Mouse (Mus musculus): Measurements from ENCODE around the gene Snx11. TPM values are rescaled to one million over a fixed set of nuclear protein-coding genes. Genes with fewer than 3 reads are reported as not detected.

Gene Snx11
- total RNA-seq, 4 experiments from 2014 or later: 7.7 to 12.0 (median 11.0) TPM

- DNase-seq (ENCODE audit: low spot score in 2 of 2): peak; percentile 21 to 24
Measured at GRCm38 (mm10) chr11:96762742-96763470, 14.5 kb downstream of the Snx11 start.

DNA sequence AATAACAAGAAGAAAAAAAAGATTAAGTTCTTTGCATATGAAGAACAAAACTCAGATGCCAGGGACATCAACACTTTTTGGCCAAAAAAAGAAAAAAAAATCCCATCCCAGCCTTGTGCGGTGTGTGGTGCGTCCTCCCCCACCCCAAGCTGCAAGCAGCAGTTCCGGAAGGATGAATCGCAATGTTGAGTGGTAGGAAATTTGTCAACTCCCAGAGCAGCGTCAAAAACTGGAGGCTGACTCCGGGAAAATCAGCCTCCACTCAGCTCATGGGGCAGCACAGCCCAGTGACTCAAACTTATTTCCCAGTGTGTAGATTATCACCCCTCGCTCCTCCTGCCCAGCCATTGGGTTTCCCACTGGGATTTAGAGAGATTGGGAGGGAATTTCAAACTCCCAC lies 15.4 kb downstream of the Snx11 start:
- DNase-seq (ENCODE audit: low spot score in 2 of 2): no peak

DNA sequence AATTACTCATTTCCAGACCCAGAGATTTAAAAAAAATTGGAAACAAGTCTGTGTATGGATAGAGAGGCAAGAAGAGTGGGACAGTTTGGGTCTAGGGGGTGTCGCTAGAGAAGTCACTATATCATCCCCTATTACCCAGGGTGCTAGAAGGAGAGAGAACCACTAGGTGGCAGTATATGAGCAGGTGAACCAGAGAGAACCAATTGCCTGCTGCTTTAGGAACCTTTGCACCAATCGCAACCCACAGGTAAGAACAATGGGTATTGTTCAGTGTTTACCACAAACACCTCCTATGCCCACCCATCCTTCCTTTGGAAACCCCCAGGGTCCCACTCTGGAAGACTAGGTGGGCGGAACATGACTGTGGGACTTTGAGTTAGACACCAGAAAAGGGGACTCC lies 17.3 kb downstream of the Snx11 start:
- DNase-seq (ENCODE audit: low spot score in 2 of 2): no peak

GRCm38 (mm10) chr11:96758402-96758801 lies 19.0 kb downstream of the Snx11 start:
- DNase-seq (ENCODE audit: low spot score in 2 of 2): no peak

- DNase-seq (ENCODE audit: low spot score in 2 of 2): no peak
Measured at GRCm38 (mm10) chr11:96757421-96757820, 19.9 kb downstream of the Snx11 start.

DNA sequence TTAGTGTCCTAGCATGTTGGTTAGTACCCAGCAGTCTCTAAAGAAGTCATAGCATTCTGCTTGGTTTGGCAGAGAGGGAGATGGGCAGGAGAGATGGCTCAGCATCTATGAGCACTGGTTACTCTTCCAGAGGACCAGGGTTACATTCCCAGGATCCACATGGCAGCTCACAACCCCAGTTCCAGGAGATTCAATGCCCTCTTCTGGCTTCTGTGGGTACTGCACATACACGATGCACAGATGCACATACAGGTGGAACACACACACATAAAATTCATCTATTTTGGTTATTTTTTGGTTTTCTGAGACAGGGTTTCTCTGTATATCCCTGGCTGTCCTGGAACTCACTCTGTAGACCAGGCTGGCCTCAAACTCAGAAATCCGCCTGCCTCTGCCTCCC lies 22.1 kb downstream of the Snx11 start:
- no peak for DNase-seq (ENCODE audit: low spot score in 2 of 2)

DNA sequence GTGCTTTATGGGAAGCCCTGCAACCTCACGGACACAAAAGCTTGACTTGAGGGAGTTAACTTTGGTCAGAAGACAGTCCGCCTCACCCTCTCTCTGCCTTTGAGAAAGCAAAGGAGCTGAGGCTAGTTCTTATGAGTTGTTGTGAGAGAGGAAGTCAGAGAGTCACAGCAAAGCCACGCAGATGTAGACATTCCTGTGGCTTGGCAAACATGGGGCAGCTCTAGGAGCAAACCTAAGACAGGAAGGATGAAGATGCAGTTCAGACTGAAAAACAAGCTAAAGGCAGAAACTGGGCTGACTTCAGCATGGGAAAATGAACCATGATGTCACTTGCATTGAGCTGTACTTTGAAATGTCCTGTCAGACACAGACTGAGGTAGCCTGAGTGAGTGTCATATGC lies 29.8 kb downstream of the Snx11 start:
- no peak for DNase-seq (ENCODE audit: low spot score in 2 of 2)

- DNase-seq (ENCODE audit: low spot score in 2 of 2): no peak
Measured at GRCm38 (mm10) chr11:96746648-96747047, 30.7 kb downstream of the Snx11 start.

DNA sequence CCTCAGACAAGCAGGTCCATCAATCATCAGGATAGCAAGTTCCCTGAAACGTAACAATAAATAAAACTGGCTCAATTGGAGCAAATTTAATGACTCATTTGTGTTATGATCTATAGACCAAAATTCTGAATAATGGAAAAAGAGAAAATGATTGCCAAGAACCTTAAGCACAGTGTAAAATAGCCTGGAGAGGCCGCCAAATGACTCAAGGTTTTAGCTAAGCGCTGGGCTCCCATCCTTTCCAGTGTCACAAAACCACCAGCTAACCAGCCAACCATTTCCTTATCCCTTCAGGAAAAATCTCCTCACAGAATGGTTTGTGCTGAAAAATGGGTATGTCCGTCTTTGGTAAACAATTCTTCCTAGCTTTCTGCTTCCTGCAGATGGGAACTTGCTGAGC lies 33.5 kb downstream of the Snx11 start:
- DNase-seq (ENCODE audit: low spot score in 2 of 2): no peak

DNA sequence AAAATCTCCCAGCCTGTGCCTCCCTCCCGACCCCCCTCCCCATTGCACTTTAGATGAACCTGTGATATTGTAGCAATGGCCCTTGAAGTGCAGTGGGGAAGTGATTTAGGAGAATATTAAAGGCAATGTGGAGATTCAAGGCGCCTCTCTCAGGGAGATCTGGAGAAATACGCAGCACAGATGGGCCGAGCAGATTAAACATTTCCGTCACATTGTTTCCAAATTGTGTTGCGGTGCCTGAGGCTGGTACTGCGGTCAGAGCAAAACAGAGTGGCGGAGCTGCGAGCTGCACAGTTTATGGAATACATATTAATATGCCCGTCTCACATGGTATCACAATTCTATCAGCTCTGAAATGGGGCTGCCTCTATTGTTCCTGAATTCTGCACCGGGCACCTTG lies 34.4 kb downstream of the Snx11 start:
- DNase-seq (ENCODE audit: low spot score in 2 of 2): no peak

DNA sequence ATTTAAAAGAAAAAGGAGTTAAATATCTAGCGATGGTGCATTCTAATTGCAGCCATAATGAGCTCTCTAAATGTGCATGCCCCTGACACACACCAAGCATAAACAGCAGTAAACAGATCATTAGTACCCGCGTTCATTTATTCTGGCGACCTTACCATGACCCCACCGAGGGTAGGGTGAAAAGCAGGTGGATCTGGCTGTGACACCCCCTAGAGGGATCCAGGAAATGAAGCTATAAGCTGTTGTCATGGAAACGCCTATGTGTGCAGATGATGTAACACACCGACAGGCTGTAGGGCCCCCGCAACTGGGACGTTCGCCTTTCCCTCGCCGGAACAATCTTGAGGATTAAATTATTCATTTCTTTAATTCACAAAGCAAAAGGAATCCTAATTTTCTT lies 35.4 kb downstream of the Snx11 start:
- DNase-seq (ENCODE audit: low spot score in 2 of 2): no peak

DNA sequence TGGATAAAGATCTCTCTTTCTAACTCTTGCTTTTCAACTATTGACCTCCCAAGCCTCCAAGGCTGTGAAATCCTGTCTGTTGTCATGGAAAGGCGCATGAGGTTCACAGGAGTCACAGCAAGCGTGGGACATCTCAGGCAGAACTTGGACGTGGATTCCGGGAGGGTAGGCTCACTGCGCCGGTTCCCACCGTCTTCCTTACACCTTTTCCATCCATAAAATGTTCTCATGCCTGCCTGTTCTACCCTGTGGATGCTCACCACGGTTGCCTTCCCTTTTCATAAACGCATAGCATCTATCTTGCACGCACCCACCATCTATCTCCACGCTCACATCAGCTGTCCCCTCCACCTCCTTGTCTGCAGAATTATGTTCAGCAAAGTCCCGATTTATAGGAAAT lies 36.6 kb downstream of the Snx11 start:
- no peak for DNase-seq (ENCODE audit: low spot score in 2 of 2)

DNA sequence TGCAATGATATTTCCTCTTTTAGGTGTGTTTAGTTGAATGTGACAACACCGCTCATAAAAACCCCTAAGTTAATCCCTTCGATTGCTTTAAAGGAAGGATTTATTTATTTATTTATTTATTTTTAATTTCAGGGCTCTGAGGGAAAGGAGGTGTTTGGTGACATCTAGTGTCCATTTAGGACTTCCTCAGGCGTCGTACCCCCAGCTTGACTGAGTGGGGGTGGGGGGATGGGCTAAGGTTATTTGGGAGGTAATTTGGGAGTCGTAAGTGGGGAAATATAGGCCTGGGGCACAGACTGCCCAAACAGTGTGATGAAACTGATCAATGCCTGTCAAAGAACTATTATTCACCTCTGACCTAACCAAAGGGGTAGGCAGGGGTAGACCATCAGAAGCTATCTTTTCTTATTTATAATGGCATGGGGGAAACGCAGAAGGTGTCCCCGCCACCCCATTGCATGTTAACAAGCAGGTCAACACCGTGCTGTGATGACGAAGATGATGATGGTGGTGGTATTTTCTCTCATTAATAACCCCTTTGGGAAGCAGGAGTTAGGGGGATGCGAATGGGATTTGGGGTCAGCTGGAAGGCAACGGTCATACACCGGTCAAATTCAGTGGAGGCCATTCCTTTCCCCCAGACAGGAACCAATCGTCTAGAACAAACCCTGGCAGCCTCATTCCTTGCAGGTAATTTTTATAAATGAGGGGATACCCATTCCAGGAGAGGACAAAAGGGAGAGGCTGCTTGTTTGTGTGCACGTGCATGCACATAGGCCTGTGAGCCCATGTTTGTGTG lies 39.5 kb downstream of the Snx11 start:
- DNase-seq (ENCODE audit: low spot score in 2 of 2): no peak

GRCm38 (mm10) chr11:96736361-96736760 lies 41.0 kb downstream of the Snx11 start:
- no peak for DNase-seq (ENCODE audit: low spot score in 2 of 2)

- DNase-seq (ENCODE audit: low spot score in 2 of 2): no peak
Measured at GRCm38 (mm10) chr11:96735908-96736307, 41.5 kb downstream of the Snx11 start.

DNA sequence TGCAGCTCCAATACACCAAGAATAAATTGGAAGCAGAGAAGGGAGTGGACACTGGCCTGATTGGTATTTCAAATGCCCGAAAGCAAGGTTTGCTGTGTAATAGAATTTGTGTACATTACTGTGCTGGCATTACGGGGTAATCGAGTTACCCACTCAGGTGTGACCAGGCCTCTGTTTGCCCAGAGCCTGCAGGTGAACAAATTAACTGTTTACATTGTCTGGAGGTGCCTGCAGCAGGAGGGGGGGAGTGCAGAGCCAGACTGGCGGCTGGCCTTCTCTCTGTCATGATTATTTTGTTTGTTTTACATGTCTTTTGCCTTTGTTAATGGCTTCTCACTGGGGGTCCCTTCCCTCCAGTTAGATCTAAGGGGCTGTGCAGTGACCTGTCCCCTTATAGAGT lies 44.7 kb downstream of the Snx11 start:
- DNase-seq (ENCODE audit: low spot score in 2 of 2): no peak

- no peak for DNase-seq (ENCODE audit: low spot score in 2 of 2)
Measured at GRCm38 (mm10) chr11:96730327-96730726, 47.0 kb downstream of the Snx11 start.

DNA sequence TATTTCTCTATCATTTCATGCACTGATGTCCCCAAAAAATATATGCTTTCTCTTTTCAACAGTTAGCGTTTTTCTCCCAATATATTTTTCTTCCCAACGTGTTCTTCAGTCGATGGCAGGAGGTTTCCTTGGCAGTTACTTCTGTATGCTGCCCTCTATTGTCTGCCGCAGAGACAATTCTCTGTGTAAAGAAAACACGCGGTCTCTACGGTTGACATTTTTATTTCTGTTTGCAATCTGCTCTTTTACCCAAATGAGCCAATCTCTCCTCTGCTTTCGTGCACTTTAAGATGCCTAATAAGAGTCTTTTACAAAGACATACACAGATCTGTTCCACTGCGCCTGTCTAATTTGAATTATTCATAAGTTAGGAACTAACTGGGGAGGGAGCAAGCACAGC lies 47.9 kb downstream of the Snx11 start:
- no peak for DNase-seq (ENCODE audit: low spot score in 2 of 2)

- DNase-seq (ENCODE audit: low spot score in 2 of 2): no peak
Measured at GRCm38 (mm10) chr11:96728577-96728976, 48.8 kb downstream of the Snx11 start.

DNA sequence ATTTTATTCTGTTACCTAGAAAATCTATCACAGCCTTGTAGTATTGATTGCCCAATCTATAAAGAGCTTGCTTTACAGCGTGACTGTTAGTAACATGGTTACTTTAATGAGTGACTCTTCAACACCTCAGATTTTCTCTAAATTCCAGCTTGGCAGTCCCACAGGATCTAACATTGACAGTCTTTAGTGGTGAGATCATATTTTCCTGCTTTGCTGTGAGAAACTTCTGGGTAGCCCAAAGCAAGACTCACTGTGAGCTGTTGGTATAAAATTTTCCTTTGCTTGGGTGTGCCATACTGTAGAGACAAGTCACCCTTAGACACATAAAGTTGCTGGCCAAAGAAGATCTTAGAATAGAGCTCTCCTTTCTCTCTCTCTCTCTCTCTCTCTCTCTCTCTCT lies 51.5 kb downstream of the Snx11 start:
- no peak for DNase-seq (ENCODE audit: low spot score in 2 of 2)

DNA sequence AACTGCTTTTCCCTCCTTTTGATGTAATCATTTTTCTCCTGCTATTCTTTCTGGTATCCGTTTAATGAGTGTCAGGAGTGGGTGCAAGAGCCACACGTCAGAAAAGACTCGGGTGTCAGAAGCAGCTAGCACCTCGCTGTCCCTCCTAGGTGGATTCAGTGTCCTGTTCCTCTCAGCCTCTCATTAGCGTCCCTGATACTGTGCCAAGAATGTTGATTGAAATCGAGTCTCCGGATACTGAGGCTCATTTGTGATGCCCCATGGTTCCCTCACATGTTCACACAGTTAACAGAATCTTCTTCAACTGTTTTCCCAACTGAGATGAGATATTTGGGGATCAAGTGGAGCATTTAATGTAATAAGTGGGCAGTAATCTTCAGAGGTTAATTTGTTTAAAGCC lies 58.8 kb downstream of the Snx11 start:
- DNase-seq (ENCODE audit: low spot score in 2 of 2): no peak
